Mouse (Mus musculus) left cerebral cortex, adult 2 months (tissue): ENCODE measurements around the gene Gm9913. TPM values are rescaled to one million over a fixed set of nuclear protein-coding genes. Genes with fewer than 3 reads are reported as not detected.

Experiments used
- DNase-seq, 2 experiments: peaks; one replicate each; pipeline ENCODE4 v3.0.0; 2021 to 2022; ENCODE audit warnings: low spot score in 2 of 2, mixed read lengths in 1 of 2; ENCODE audit errors: extremely low spot score in 1 of 2
- H3K27ac ChIP-seq: fragments of 200-600 bp; 2 replicates; pipeline ENCODE4 v1.8.1; 2022
- H3K4me3 ChIP-seq: fragments of 200-600 bp; 2 replicates; pipeline ENCODE4 v1.8.1; 2022
- CTCF ChIP-seq: fragments of 200-600 bp; IDR thresholded peaks from 2 replicates; pipeline ENCODE4 v1.8.1; 2022; ENCODE audit warnings: antibody characterized with exemption, mild to moderate bottlenecking, moderate library complexity
- intact Hi-C: fragments of 180-260 bp; cut with DNase I; formaldehyde crosslinking; loops from one replicate; pipeline ENCODE4 v1.15.1; 2025
- total RNA-seq, 2 experiments: library from RNA; stranded (reverse); gene quantifications; 2 replicates each; pipeline ENCODE4 v1.2.3; 2021

Gm9913 gene
- total RNA-seq, 2 experiments from 2014 or later: 0.23 to 0.28 TPM

GRCm38 (mm10) chr2:125530665-125531064, 25.8 kb downstream of the Gm9913 start:
- TF ChIP-seq CTCF: no peak
- DNase-seq: no peak
- Histone ChIP-seq H3K27ac (no peak overlapping the region), H3K4me3 (no peak overlapping the region)
- intact Hi-C loops: no loop called here

- TF ChIP-seq CTCF: no peak
- Histone ChIP-seq H3K4me3 (no peak overlapping the region), H3K27ac (no peak overlapping the region)
- intact Hi-C loops: no loop called here
- no peak for DNase-seq
Measured at GRCm38 (mm10) chr2:125539640-125540039, 34.8 kb downstream of the Gm9913 start.

GRCm38 (mm10) chr2:125540579-125540978, 35.7 kb downstream of the Gm9913 start:
- no peak for DNase-seq
- TF ChIP-seq CTCF: no peak
- Histone ChIP-seq H3K27ac (no peak overlapping the region), H3K4me3 (no peak overlapping the region)
- intact Hi-C loops: no loop called here

- DNase-seq: no peak
- no peak for TF ChIP-seq CTCF
- Histone ChIP-seq H3K27ac (no peak overlapping the region), H3K4me3 (no peak overlapping the region)
- intact Hi-C loops: no loop called here
Measured at GRCm38 (mm10) chr2:125541451-125541850, 36.6 kb downstream of the Gm9913 start.

GRCm38 (mm10) chr2:125543646-125544045, 38.8 kb downstream of the Gm9913 start:
- intact Hi-C loops: no loop called here
- Histone ChIP-seq H3K4me3 (no peak overlapping the region), H3K27ac (no peak overlapping the region)
- TF ChIP-seq CTCF: no peak
- DNase-seq: no peak

GRCm38 (mm10) chr2:125544986-125545385, 40.1 kb downstream of the Gm9913 start:
- Histone ChIP-seq H3K4me3 (no peak overlapping the region), H3K27ac (no peak overlapping the region)
- intact Hi-C loops: no loop called here
- DNase-seq: no peak
- TF ChIP-seq CTCF: no peak

- intact Hi-C loops: no loop called here
- TF ChIP-seq CTCF: no peak
- DNase-seq: no peak
Measured at GRCm38 (mm10) chr2:125548806-125549578, 44.1 kb downstream of the Gm9913 start.

GRCm38 (mm10) chr2:125555830-125556229, 50.9 kb downstream of the Gm9913 start:
- intact Hi-C loops: no loop called here
- Histone ChIP-seq H3K4me3 (no peak overlapping the region), H3K27ac (no peak overlapping the region)
- no peak for DNase-seq
- no peak; the same call in 1 of the 2 replicates for TF ChIP-seq CTCF

More at GRCm38 (mm10) chr2:125548806-125549578, 44.1 kb downstream of the Gm9913 start:
- H3K27ac ChIP-seq: no peak overlapping the region
- no peak overlapping the region for H3K4me3 ChIP-seq

Other genes with a start within 250 kb of the Gm9913 start
- 1 to 10 TPM; 5.6 to 7.0 TPM for gene Fbn1, start 2.9 kb downstream of the Gm9913 start, total RNA-seq
- gene Cep152, start 120.0 kb downstream of the Gm9913 start, total RNA-seq: 1 to 10 TPM; 2.6 TPM
- 100 to 1,000 TPM; 209 to 229 TPM for gene Eid1, start 168.0 kb downstream of the Gm9913 start, total RNA-seq
- gene Shc4, start 219.1 kb downstream of the Gm9913 start, total RNA-seq: 1 to 10 TPM; 4.6 to 5.5 TPM